Mouse (Mus musculus): Measurements from ENCODE around the gene Mettl26. TPM values are rescaled to one million over a fixed set of nuclear protein-coding genes. Genes with fewer than 3 reads are reported as not detected.
A peak's percentile ranks its signal among the peaks of the same experiment; 100 is the strongest.

Mettl26 gene
- polyA plus RNA-seq, 2 experiments: 52.0 to 62.9 TPM

DNA sequence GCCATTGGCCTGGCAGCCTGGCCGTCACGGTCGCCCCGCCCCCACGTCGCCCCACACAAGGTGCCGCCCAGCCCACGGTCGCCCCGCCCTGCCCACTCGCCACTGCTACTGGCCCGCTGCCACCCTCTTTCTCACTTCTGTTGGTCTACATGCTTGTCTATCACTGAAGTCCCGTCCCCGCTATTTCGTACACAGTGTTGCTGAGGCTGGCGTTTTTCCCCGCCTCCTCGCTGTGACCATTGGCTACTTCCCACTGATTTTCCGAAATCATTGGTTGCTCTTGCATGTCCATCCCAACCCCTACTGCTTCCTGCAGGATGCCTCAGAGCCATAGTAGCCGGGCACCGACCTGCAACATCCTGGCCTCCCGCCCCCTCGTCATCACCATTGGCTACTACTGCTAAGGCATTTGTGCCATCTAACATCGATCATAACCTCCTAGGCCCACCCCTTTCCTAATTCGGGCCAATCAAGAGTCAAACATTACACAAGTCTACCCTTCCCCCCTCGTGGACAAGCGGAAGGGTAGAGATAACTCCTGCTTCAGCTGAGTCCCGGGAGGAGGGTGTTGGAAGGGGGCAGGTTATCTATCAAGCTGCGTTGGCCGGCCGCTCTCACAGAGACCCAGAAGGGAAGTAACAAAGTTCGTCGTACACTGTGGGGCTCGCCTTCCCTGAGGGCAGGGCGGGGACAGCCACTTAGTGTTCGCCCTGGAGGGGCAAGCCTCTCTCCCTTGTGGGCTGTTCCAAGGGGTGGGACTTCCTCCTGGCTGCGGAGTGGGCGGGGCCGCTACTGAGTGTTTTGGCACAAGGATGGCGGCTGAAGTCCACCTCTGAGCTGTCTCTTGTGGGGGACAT lies 45.1 kb downstream of the Mettl26 start:
- Histone ChIP-seq H3K9ac (ENCODE audit: low read depth, low read length, severe bottlenecking) (peak overlapping the region; percentile 67), H3K4me1 (ENCODE audit: control insufficient read depth, insufficient read depth, low read length) (peaks cover 10% of the 10 kb centered on the region; the same call in 1 of the 2 replicates), H3K4me2 (replicated peaks; ENCODE audit: low read depth, low read length, severe bottlenecking) (peak overlapping the region; percentile 60), H3K27ac (replicated peaks; ENCODE audit: low read depth, low read length) (peak overlapping the region; percentile 82), H3K27me3 (ENCODE audit: control insufficient read depth, insufficient read depth, low read length) (no peaks in the 10 kb centered on the region), H3K36me3 (ENCODE audit: control insufficient read depth, insufficient read depth, low read length) (peaks cover 4% of the 10 kb centered on the region; the same call in 1 of the 2 replicates), H3K9me3 (ENCODE audit: control insufficient read depth, low read length) (no peaks in the 10 kb centered on the region), H3K4me3 (replicated peaks; ENCODE audit: low read length) (peak overlapping the region; percentile 89)
- ATAC-seq (ENCODE audit: low FRiP score, low read depth) (peak; percentile 96), DNase-seq (ENCODE audit: low spot score) (peak; percentile 100)
- TF ChIP-seq POLR2A (IDR thresholded peaks at IDR 0.05; ENCODE audit: borderline replicate concordance, extremely low read depth, insufficient read depth, insufficient read length): no peak
- WGBS: 0% methylated on average over 30 of the region's 40 CpGs

DNA sequence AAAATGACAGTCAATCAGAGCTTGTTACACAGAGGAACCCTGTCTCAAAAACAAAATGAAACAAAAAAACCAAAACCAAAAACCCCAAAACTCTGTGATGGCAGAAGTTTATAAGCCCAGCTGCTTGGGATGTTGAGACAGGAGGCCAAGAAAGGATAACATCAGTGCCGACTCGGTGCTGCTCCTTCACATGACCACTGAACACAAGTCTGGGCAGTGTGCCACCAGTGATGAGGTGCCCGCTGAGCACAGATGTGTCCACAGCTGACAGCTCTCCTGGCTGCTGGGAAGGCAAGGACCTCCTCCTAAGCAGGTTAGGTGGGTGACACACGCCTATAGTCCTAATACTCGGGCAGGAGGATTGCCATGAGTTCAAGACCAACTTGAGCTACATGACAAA lies 47.2 kb downstream of the Mettl26 start:
- ATAC-seq (ENCODE audit: low FRiP score, low read depth): no peak
- peaks cover 10% of the 10 kb centered on the region; the same call in 1 of the 2 replicates for H3K4me1 ChIP-seq (ENCODE audit: control insufficient read depth, insufficient read depth, low read length)
- DNase-seq (ENCODE audit: low spot score): no peak

DNA sequence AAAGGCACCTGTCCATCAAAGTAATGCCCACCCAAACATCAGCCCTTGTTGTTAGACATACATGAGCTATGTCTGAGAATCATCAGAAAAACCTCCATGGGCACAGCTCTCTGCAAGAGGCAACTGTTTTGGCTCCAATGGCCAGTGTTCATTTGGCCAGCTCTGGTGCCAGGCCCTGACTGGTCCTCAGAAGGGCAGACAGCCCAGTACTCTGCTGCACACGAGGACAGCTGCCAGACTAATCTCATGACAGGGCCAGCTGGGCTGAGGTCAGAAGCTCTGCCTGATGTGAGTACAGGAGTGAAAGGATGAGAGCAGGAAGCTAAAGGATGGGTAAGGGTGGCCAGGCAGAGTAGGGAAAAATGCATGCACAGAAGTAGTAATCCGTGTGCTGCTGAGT lies 50.5 kb downstream of the Mettl26 start:
- WGBS: 87% methylated on average over 2 of the region's 2 CpGs
- no peak overlapping the region for H3K9ac ChIP-seq (ENCODE audit: low read depth, low read length, severe bottlenecking)
- no peak for TF ChIP-seq POLR2A (IDR thresholded peaks at IDR 0.05; ENCODE audit: borderline replicate concordance, extremely low read depth, insufficient read depth, insufficient read length)
- no peak overlapping the region for H3K27ac ChIP-seq (replicated peaks; ENCODE audit: low read depth, low read length)
- no peak overlapping the region for H3K4me2 ChIP-seq (replicated peaks; ENCODE audit: low read depth, low read length, severe bottlenecking)
- H3K9me3 ChIP-seq (ENCODE audit: control insufficient read depth, low read length): no peaks in the 10 kb centered on the region
- H3K4me3 ChIP-seq (replicated peaks; ENCODE audit: low read length): no peak overlapping the region
- H3K4me1 ChIP-seq (ENCODE audit: control insufficient read depth, insufficient read depth, low read length): no peaks in the 10 kb centered on the region
- H3K36me3 ChIP-seq (ENCODE audit: control insufficient read depth, insufficient read depth, low read length): peaks cover 41% of the 10 kb centered on the region
- ATAC-seq (ENCODE audit: low FRiP score, low read depth): no peak
- no peak for DNase-seq (ENCODE audit: low spot score)
- H3K27me3 ChIP-seq (ENCODE audit: control insufficient read depth, insufficient read depth, low read length): no peaks in the 10 kb centered on the region

More for the DNA sequence above, 47.2 kb downstream of the Mettl26 start:
- TF ChIP-seq POLR2A (IDR thresholded peaks at IDR 0.05; ENCODE audit: borderline replicate concordance, extremely low read depth, insufficient read depth, insufficient read length): no peak
- H3K9ac ChIP-seq (ENCODE audit: low read depth, low read length, severe bottlenecking): no peak overlapping the region
- no peak overlapping the region for H3K4me2 ChIP-seq (replicated peaks; ENCODE audit: low read depth, low read length, severe bottlenecking)
- no peaks in the 10 kb centered on the region for H3K9me3 ChIP-seq (ENCODE audit: control insufficient read depth, low read length)
- H3K27me3 ChIP-seq (ENCODE audit: control insufficient read depth, insufficient read depth, low read length): no peaks in the 10 kb centered on the region
- WGBS: 88% methylated on average over 5 of the region's 5 CpGs
- H3K27ac ChIP-seq (replicated peaks; ENCODE audit: low read depth, low read length): no peak overlapping the region
- H3K4me3 ChIP-seq (replicated peaks; ENCODE audit: low read length): no peak overlapping the region
- peaks cover 19% of the 10 kb centered on the region for H3K36me3 ChIP-seq (ENCODE audit: control insufficient read depth, insufficient read depth, low read length)

Small RNA genes lying within 50 kb of the gene (microRNA-seq; reads per million reads assigned to microRNA genes)
- gene Mir3082: not detected

Other genes with a start within 250 kb of the Mettl26 start
Only the 30 nearest of the 31 such genes appear.
- gene Gng13, start 157.9 kb upstream of the Mettl26 start, polyA plus RNA-seq (2012; rRNA removed): 0.56 and 0.74 TPM in 2 replicates
- gene Gng13, start 157.9 kb upstream of the Mettl26 start, polyA plus RNA-seq (2014; fragmentation: Nextera tagmentation; extraction: Ambion mirVana): 3.5 and 6.1 TPM in 2 replicates
- gene Chtf18, start 147.7 kb upstream of the Mettl26 start, polyA plus RNA-seq (2012; rRNA removed): 34.5 and 34.6 TPM in 2 replicates
- 14.7 and 16.1 TPM in 2 replicates for gene Chtf18, start 147.7 kb upstream of the Mettl26 start, polyA plus RNA-seq (2014; fragmentation: Nextera tagmentation; extraction: Ambion mirVana)
- 48.2 and 71.7 TPM in 2 replicates for gene Rpusd1, start 147.4 kb upstream of the Mettl26 start, polyA plus RNA-seq (2012; rRNA removed)
- 26.1 and 26.6 TPM in 2 replicates for gene Rpusd1, start 147.4 kb upstream of the Mettl26 start, polyA plus RNA-seq (2014; fragmentation: Nextera tagmentation; extraction: Ambion mirVana)
- gene Mslnl, start 139.0 kb upstream of the Mettl26 start, polyA plus RNA-seq (2012; rRNA removed): 0.10 and 0.13 TPM in 2 replicates
- gene Mslnl, start 139.0 kb upstream of the Mettl26 start, polyA plus RNA-seq (2014; fragmentation: Nextera tagmentation; extraction: Ambion mirVana): 0.10 and 0.22 TPM in 2 replicates
- 0.23 and 5.5 TPM in 2 replicates for gene Msln, start 120.7 kb upstream of the Mettl26 start, polyA plus RNA-seq (2012; rRNA removed)
- gene Msln, start 120.7 kb upstream of the Mettl26 start, polyA plus RNA-seq (2014; fragmentation: Nextera tagmentation; extraction: Ambion mirVana): 0.37 and 0.95 TPM in 2 replicates
- 24.9 and 26.0 TPM in 2 replicates for gene Narfl, start 101.3 kb upstream of the Mettl26 start, polyA plus RNA-seq (2012; rRNA removed)
- 24.2 and 26.1 TPM in 2 replicates for gene Narfl, start 101.3 kb upstream of the Mettl26 start, polyA plus RNA-seq (2014; fragmentation: Nextera tagmentation; extraction: Ambion mirVana)
- gene Haghl, start 89.4 kb upstream of the Mettl26 start, polyA plus RNA-seq (2012; rRNA removed): 113 and 119 TPM in 2 replicates
- 69.3 and 78.0 TPM in 2 replicates for gene Haghl, start 89.4 kb upstream of the Mettl26 start, polyA plus RNA-seq (2014; fragmentation: Nextera tagmentation; extraction: Ambion mirVana)
- 0.06 and 0.10 TPM in 2 replicates for gene Ccdc78, start 88.5 kb upstream of the Mettl26 start, polyA plus RNA-seq (2012; rRNA removed)
- not detected in 2 replicates for gene Ccdc78, start 88.5 kb upstream of the Mettl26 start, polyA plus RNA-seq (2014; fragmentation: Nextera tagmentation; extraction: Ambion mirVana)
- gene Fam173a, start 82.2 kb upstream of the Mettl26 start, polyA plus RNA-seq (2012; rRNA removed): 114 and 117 TPM in 2 replicates
- gene Fam173a, start 82.2 kb upstream of the Mettl26 start, polyA plus RNA-seq (2014; fragmentation: Nextera tagmentation; extraction: Ambion mirVana): 72.5 and 73.8 TPM in 2 replicates
- gene AC134908.4, start 79.4 kb upstream of the Mettl26 start, polyA plus RNA-seq (2012; rRNA removed): not detected in 2 replicates
- 0.30 TPM in 1 of 2 replicates, not detected in the other for gene AC134908.4, start 79.4 kb upstream of the Mettl26 start, polyA plus RNA-seq (2014; fragmentation: Nextera tagmentation; extraction: Ambion mirVana)
- 83.6 and 119 TPM in 2 replicates for gene Metrn, start 77.9 kb upstream of the Mettl26 start, polyA plus RNA-seq (2012; rRNA removed)
- 10.5 and 12.6 TPM in 2 replicates for gene Metrn, start 77.9 kb upstream of the Mettl26 start, polyA plus RNA-seq (2014; fragmentation: Nextera tagmentation; extraction: Ambion mirVana)
- 6.5 and 12.2 TPM in 2 replicates for gene Fbxl16, start 66.0 kb upstream of the Mettl26 start, polyA plus RNA-seq (2012; rRNA removed)
- 2.0 and 2.5 TPM in 2 replicates for gene Fbxl16, start 66.0 kb upstream of the Mettl26 start, polyA plus RNA-seq (2014; fragmentation: Nextera tagmentation; extraction: Ambion mirVana)
- gene Wdr24, start 51.4 kb upstream of the Mettl26 start, polyA plus RNA-seq (2012; rRNA removed): 45.1 and 56.1 TPM in 2 replicates
- gene Wdr24, start 51.4 kb upstream of the Mettl26 start, polyA plus RNA-seq (2014; fragmentation: Nextera tagmentation; extraction: Ambion mirVana): 26.0 and 27.7 TPM in 2 replicates
- 64.4 and 79.2 TPM in 2 replicates for gene Jmjd8, start 46.2 kb upstream of the Mettl26 start, polyA plus RNA-seq (2012; rRNA removed)
- 41.5 and 46.3 TPM in 2 replicates for gene Jmjd8, start 46.2 kb upstream of the Mettl26 start, polyA plus RNA-seq (2014; fragmentation: Nextera tagmentation; extraction: Ambion mirVana)
- 335 and 338 TPM in 2 replicates for gene Stub1, start 41.7 kb upstream of the Mettl26 start, polyA plus RNA-seq (2012; rRNA removed)
- gene Stub1, start 41.7 kb upstream of the Mettl26 start, polyA plus RNA-seq (2014; fragmentation: Nextera tagmentation; extraction: Ambion mirVana): 349 and 350 TPM in 2 replicates
- gene Rhbdl1, start 37.8 kb upstream of the Mettl26 start, polyA plus RNA-seq (2012; rRNA removed): 11.7 and 12.9 TPM in 2 replicates
- 1.9 and 2.3 TPM in 2 replicates for gene Rhbdl1, start 37.8 kb upstream of the Mettl26 start, polyA plus RNA-seq (2014; fragmentation: Nextera tagmentation; extraction: Ambion mirVana)
- 13.0 and 19.4 TPM in 2 replicates for gene Gm20683, start 33.3 kb upstream of the Mettl26 start, polyA plus RNA-seq (2012; rRNA removed)
- 2.2 and 2.5 TPM in 2 replicates for gene Gm20683, start 33.3 kb upstream of the Mettl26 start, polyA plus RNA-seq (2014; fragmentation: Nextera tagmentation; extraction: Ambion mirVana)
- gene Rhot2, start 30.2 kb upstream of the Mettl26 start, polyA plus RNA-seq (2012; rRNA removed): 101 and 126 TPM in 2 replicates
- 10.6 and 16.9 TPM in 2 replicates for gene Rhot2, start 30.2 kb upstream of the Mettl26 start, polyA plus RNA-seq (2014; fragmentation: Nextera tagmentation; extraction: Ambion mirVana)
- gene Wdr90, start 13.6 kb upstream of the Mettl26 start, polyA plus RNA-seq (2012; rRNA removed): 68.0 and 90.0 TPM in 2 replicates
- gene Wdr90, start 13.6 kb upstream of the Mettl26 start, polyA plus RNA-seq (2014; fragmentation: Nextera tagmentation; extraction: Ambion mirVana): 18.1 and 22.1 TPM in 2 replicates
- 12.3 and 13.1 TPM in 2 replicates for gene Mcrip2, start 6.3 kb upstream of the Mettl26 start, polyA plus RNA-seq (2012; rRNA removed)
- gene Mcrip2, start 6.3 kb upstream of the Mettl26 start, polyA plus RNA-seq (2014; fragmentation: Nextera tagmentation; extraction: Ambion mirVana): 13.4 and 20.2 TPM in 2 replicates
- 1.2 and 1.4 TPM in 2 replicates for gene Wfikkn1, start 5.8 kb downstream of the Mettl26 start, polyA plus RNA-seq (2012; rRNA removed)
- 0.68 and 0.77 TPM in 2 replicates for gene Wfikkn1, start 5.8 kb downstream of the Mettl26 start, polyA plus RNA-seq (2014; fragmentation: Nextera tagmentation; extraction: Ambion mirVana)
- gene Rab40c, start 44.7 kb downstream of the Mettl26 start, polyA plus RNA-seq (2012; rRNA removed): 53.3 and 73.6 TPM in 2 replicates
- 20.8 and 23.2 TPM in 2 replicates for gene Rab40c, start 44.7 kb downstream of the Mettl26 start, polyA plus RNA-seq (2014; fragmentation: Nextera tagmentation; extraction: Ambion mirVana)
- gene Pigq, start 69.9 kb downstream of the Mettl26 start, polyA plus RNA-seq (2012; rRNA removed): 95.4 and 141 TPM in 2 replicates
- gene Pigq, start 69.9 kb downstream of the Mettl26 start, polyA plus RNA-seq (2014; fragmentation: Nextera tagmentation; extraction: Ambion mirVana): 48.7 and 48.8 TPM in 2 replicates
- 0.10 TPM in 2 replicates for gene Nhlrc4, start 69.9 kb downstream of the Mettl26 start, polyA plus RNA-seq (2012; rRNA removed)
- not detected in 2 replicates for gene Nhlrc4, start 69.9 kb downstream of the Mettl26 start, polyA plus RNA-seq (2014; fragmentation: Nextera tagmentation; extraction: Ambion mirVana)
- 0.25 and 0.26 TPM in 2 replicates for gene A930017K11Rik, start 77.5 kb downstream of the Mettl26 start, polyA plus RNA-seq (2012; rRNA removed)
- gene A930017K11Rik, start 77.5 kb downstream of the Mettl26 start, polyA plus RNA-seq (2014; fragmentation: Nextera tagmentation; extraction: Ambion mirVana): 0.23 and 0.35 TPM in 2 replicates
- 50.1 and 70.4 TPM in 2 replicates for gene Capn15, start 110.7 kb downstream of the Mettl26 start, polyA plus RNA-seq (2012; rRNA removed)
- 31.0 and 31.2 TPM in 2 replicates for gene Capn15, start 110.7 kb downstream of the Mettl26 start, polyA plus RNA-seq (2014; fragmentation: Nextera tagmentation; extraction: Ambion mirVana)
- gene Rab11fip3, start 194.5 kb downstream of the Mettl26 start, polyA plus RNA-seq (2012; rRNA removed): 39.0 and 47.9 TPM in 2 replicates
- gene Rab11fip3, start 194.5 kb downstream of the Mettl26 start, polyA plus RNA-seq (2014; fragmentation: Nextera tagmentation; extraction: Ambion mirVana): 17.8 and 18.0 TPM in 2 replicates
- 32.5 and 34.7 TPM in 2 replicates for gene Decr2, start 215.3 kb downstream of the Mettl26 start, polyA plus RNA-seq (2012; rRNA removed)
- 19.0 and 23.3 TPM in 2 replicates for gene Decr2, start 215.3 kb downstream of the Mettl26 start, polyA plus RNA-seq (2014; fragmentation: Nextera tagmentation; extraction: Ambion mirVana)
- 133 and 176 TPM in 2 replicates for gene Nme4, start 220.5 kb downstream of the Mettl26 start, polyA plus RNA-seq (2012; rRNA removed)
- gene Nme4, start 220.5 kb downstream of the Mettl26 start, polyA plus RNA-seq (2014; fragmentation: Nextera tagmentation; extraction: Ambion mirVana): 104 and 106 TPM in 2 replicates
- 4.3 and 6.5 TPM in 2 replicates for gene Tmem8, start 238.2 kb downstream of the Mettl26 start, polyA plus RNA-seq (2012; rRNA removed)
- 1.1 and 1.2 TPM in 2 replicates for gene Tmem8, start 238.2 kb downstream of the Mettl26 start, polyA plus RNA-seq (2014; fragmentation: Nextera tagmentation; extraction: Ambion mirVana)

All from limb, embryonic 14.5 days (tissue).